Mouse (Mus musculus): Measurements from ENCODE around the gene Sorcs2. TPM values are rescaled to one million over a fixed set of nuclear protein-coding genes. Genes with fewer than 3 reads are reported as not detected.

The Sorcs2 gene
- polyA plus RNA-seq, 1 experiment from 2014 or later = 11.5 TPM

GRCm38 (mm10) chr5:36108339-36108887, 289.5 kb downstream of the Sorcs2 start:
- H3K4me1 ChIP-seq (replicated peaks; ENCODE audit: control insufficient read depth, insufficient read depth, low read length) = no peaks in the 10 kb centered on the region
- H3K4me2 ChIP-seq (replicated peaks) = no peak overlapping the region
- WGBS = 63% methylated on average over 4 of the region's 4 CpGs
- H3K27ac ChIP-seq = no peak overlapping the region
- H3K9ac ChIP-seq = no peak overlapping the region
- no peak for ATAC-seq (ENCODE audit: low FRiP score)
- no peaks in the 10 kb centered on the region for H3K9me3 ChIP-seq (ENCODE audit: control insufficient read depth, low read length)
- no peak overlapping the region for H3K4me3 ChIP-seq (replicated peaks; ENCODE audit: low read length)
- DNase-seq (ENCODE audit: low spot score) = no peak
- no peaks in the 10 kb centered on the region for H3K27me3 ChIP-seq (ENCODE audit: control insufficient read depth, insufficient read depth, low read length)
- H3K36me3 ChIP-seq (replicated peaks; ENCODE audit: control insufficient read depth, insufficient read depth) = no peaks in the 10 kb centered on the region

- Histone ChIP-seq H3K27me3 (ENCODE audit: control insufficient read depth, insufficient read depth, low read length) (no peaks in the 10 kb centered on the region), H3K36me3 (replicated peaks; ENCODE audit: control insufficient read depth, insufficient read depth) (no peaks in the 10 kb centered on the region), H3K4me2 (replicated peaks) (no peak overlapping the region), H3K9me3 (ENCODE audit: control insufficient read depth, low read length) (no peaks in the 10 kb centered on the region), H3K4me1 (replicated peaks; ENCODE audit: control insufficient read depth, insufficient read depth, low read length) (0 out of 2 replicates have a peak, but pooled peaks cover 2% of the 10 kb centered on the region), H3K27ac (no peak overlapping the region), H3K9ac (no peak overlapping the region), H3K4me3 (replicated peaks; ENCODE audit: low read length) (no peak overlapping the region)
- WGBS = 87% methylated on average over 2 of the region's 2 CpGs
- no peak for DNase-seq (ENCODE audit: low spot score)
- ATAC-seq (ENCODE audit: low FRiP score) = no peak
Observed at GRCm38 (mm10) chr5:36103483-36103882, 294.5 kb downstream of the Sorcs2 start.

- 67% methylated on average over 10 of the region's 10 CpGs for WGBS
- 0 out of 2 replicates have a peak, but pooled peaks cover 2% of the 10 kb centered on the region for H3K4me1 ChIP-seq (replicated peaks; ENCODE audit: control insufficient read depth, insufficient read depth, low read length)
- H3K4me3 ChIP-seq (replicated peaks; ENCODE audit: low read length) = no peak overlapping the region
- no peaks in the 10 kb centered on the region for H3K36me3 ChIP-seq (replicated peaks; ENCODE audit: control insufficient read depth, insufficient read depth)
- no peak overlapping the region for H3K9ac ChIP-seq
- H3K4me2 ChIP-seq (replicated peaks) = no peak overlapping the region
- no peaks in the 10 kb centered on the region for H3K9me3 ChIP-seq (ENCODE audit: control insufficient read depth, low read length)
- H3K27ac ChIP-seq = no peak overlapping the region
- no peaks in the 10 kb centered on the region for H3K27me3 ChIP-seq (ENCODE audit: control insufficient read depth, insufficient read depth, low read length)
- DNase-seq (ENCODE audit: low spot score) (no peak), ATAC-seq (ENCODE audit: low FRiP score) (no peak)
Observed at GRCm38 (mm10) chr5:36101129-36101528, 296.8 kb downstream of the Sorcs2 start.

GRCm38 (mm10) chr5:36100488-36100887, 297.5 kb downstream of the Sorcs2 start:
- ATAC-seq (ENCODE audit: low FRiP score) = no peak

GRCm38 (mm10) chr5:36099662-36100061, 298.3 kb downstream of the Sorcs2 start:
- ATAC-seq (ENCODE audit: low FRiP score) = no peak
- H3K4me1 ChIP-seq (replicated peaks; ENCODE audit: control insufficient read depth, insufficient read depth, low read length) = 0 out of 2 replicates have a peak, but pooled peaks cover 5% of the 10 kb centered on the region
- H3K27me3 ChIP-seq (ENCODE audit: control insufficient read depth, insufficient read depth, low read length) = no peaks in the 10 kb centered on the region
- H3K27ac ChIP-seq = no peak overlapping the region
- no peak overlapping the region for H3K4me3 ChIP-seq (replicated peaks; ENCODE audit: low read length)
- WGBS = 55% methylated on average over 4 of the region's 4 CpGs
- H3K9me3 ChIP-seq (ENCODE audit: control insufficient read depth, low read length) = no peaks in the 10 kb centered on the region
- no peaks in the 10 kb centered on the region for H3K36me3 ChIP-seq (replicated peaks; ENCODE audit: control insufficient read depth, insufficient read depth)
- no peak for DNase-seq (ENCODE audit: low spot score)
- no peak overlapping the region for H3K9ac ChIP-seq
- no peak overlapping the region for H3K4me2 ChIP-seq (replicated peaks)

More at GRCm38 (mm10) chr5:36100488-36100887, 297.5 kb downstream of the Sorcs2 start:
- 78% methylated on average over 3 of the region's 3 CpGs for WGBS
- H3K27ac ChIP-seq = no peak overlapping the region
- H3K4me1 ChIP-seq (replicated peaks; ENCODE audit: control insufficient read depth, insufficient read depth, low read length) = 0 out of 2 replicates have a peak, but pooled peaks cover 5% of the 10 kb centered on the region
- no peaks in the 10 kb centered on the region for H3K36me3 ChIP-seq (replicated peaks; ENCODE audit: control insufficient read depth, insufficient read depth)
- H3K4me2 ChIP-seq (replicated peaks) = no peak overlapping the region
- DNase-seq (ENCODE audit: low spot score) = no peak
- H3K9me3 ChIP-seq (ENCODE audit: control insufficient read depth, low read length) = no peaks in the 10 kb centered on the region
- H3K27me3 ChIP-seq (ENCODE audit: control insufficient read depth, insufficient read depth, low read length) = no peaks in the 10 kb centered on the region
- H3K4me3 ChIP-seq (replicated peaks; ENCODE audit: low read length) = no peak overlapping the region
- H3K9ac ChIP-seq = no peak overlapping the region

GRCm38 (mm10) chr5:36096046-36096445, 301.9 kb downstream of the Sorcs2 start:
- Histone ChIP-seq H3K27me3 (ENCODE audit: control insufficient read depth, insufficient read depth, low read length) (no peaks in the 10 kb centered on the region), H3K4me1 (replicated peaks; ENCODE audit: control insufficient read depth, insufficient read depth, low read length) (0 out of 2 replicates have a peak, but pooled peaks cover 5% of the 10 kb centered on the region), H3K27ac (no peak overlapping the region), H3K4me2 (replicated peaks) (no peak overlapping the region), H3K36me3 (replicated peaks; ENCODE audit: control insufficient read depth, insufficient read depth) (no peaks in the 10 kb centered on the region), H3K9me3 (ENCODE audit: control insufficient read depth, low read length) (no peaks in the 10 kb centered on the region), H3K4me3 (replicated peaks; ENCODE audit: low read length) (no peak overlapping the region), H3K9ac (no peak overlapping the region)
- no peak for DNase-seq (ENCODE audit: low spot score)
- 78% methylated on average over 8 of the region's 8 CpGs for WGBS
- ATAC-seq (ENCODE audit: low FRiP score) = no peak

GRCm38 (mm10) chr5:36090036-36090435, 307.9 kb downstream of the Sorcs2 start:
- ATAC-seq (ENCODE audit: low FRiP score) = no peak

GRCm38 (mm10) chr5:36089243-36089642, 308.7 kb downstream of the Sorcs2 start:
- ATAC-seq (ENCODE audit: low FRiP score) = no peak
- 83% methylated on average over 2 of the region's 2 CpGs for WGBS
- no peak overlapping the region for H3K27ac ChIP-seq

More at GRCm38 (mm10) chr5:36090036-36090435, 307.9 kb downstream of the Sorcs2 start:
- 91% methylated on average over 7 of the region's 7 CpGs for WGBS
- DNase-seq (ENCODE audit: low spot score) = no peak
- H3K36me3 ChIP-seq (replicated peaks; ENCODE audit: control insufficient read depth, insufficient read depth) = no peaks in the 10 kb centered on the region
- peaks cover 6% of the 10 kb centered on the region for H3K4me1 ChIP-seq (replicated peaks; ENCODE audit: control insufficient read depth, insufficient read depth, low read length)
- H3K4me3 ChIP-seq (replicated peaks; ENCODE audit: low read length) = no peak overlapping the region
- no peaks in the 10 kb centered on the region for H3K9me3 ChIP-seq (ENCODE audit: control insufficient read depth, low read length)
- no peak overlapping the region for H3K27ac ChIP-seq
- no peaks in the 10 kb centered on the region for H3K27me3 ChIP-seq (ENCODE audit: control insufficient read depth, insufficient read depth, low read length)
- H3K9ac ChIP-seq = no peak overlapping the region
- H3K4me2 ChIP-seq (replicated peaks) = no peak overlapping the region

GRCm38 (mm10) chr5:36086931-36087330, 311.0 kb downstream of the Sorcs2 start:
- Histone ChIP-seq H3K4me2 (replicated peaks) (no peak overlapping the region), H3K4me3 (replicated peaks; ENCODE audit: low read length) (no peak overlapping the region), H3K27ac (no peak overlapping the region), H3K9me3 (ENCODE audit: control insufficient read depth, low read length) (no peaks in the 10 kb centered on the region), H3K4me1 (replicated peaks; ENCODE audit: control insufficient read depth, insufficient read depth, low read length) (peaks cover 13% of the 10 kb centered on the region), H3K36me3 (replicated peaks; ENCODE audit: control insufficient read depth, insufficient read depth) (no peaks in the 10 kb centered on the region), H3K27me3 (ENCODE audit: control insufficient read depth, insufficient read depth, low read length) (no peaks in the 10 kb centered on the region), H3K9ac (no peak overlapping the region)
- ATAC-seq (ENCODE audit: low FRiP score) (no peak), DNase-seq (ENCODE audit: low spot score) (no peak)
- WGBS = 79% methylated on average over 5 of the region's 5 CpGs

More at GRCm38 (mm10) chr5:36089243-36089642, 308.7 kb downstream of the Sorcs2 start:
- no peaks in the 10 kb centered on the region for H3K9me3 ChIP-seq (ENCODE audit: control insufficient read depth, low read length)
- no peak overlapping the region for H3K9ac ChIP-seq
- H3K36me3 ChIP-seq (replicated peaks; ENCODE audit: control insufficient read depth, insufficient read depth) = no peaks in the 10 kb centered on the region
- H3K27me3 ChIP-seq (ENCODE audit: control insufficient read depth, insufficient read depth, low read length) = no peaks in the 10 kb centered on the region
- H3K4me3 ChIP-seq (replicated peaks; ENCODE audit: low read length) = no peak overlapping the region
- DNase-seq (ENCODE audit: low spot score) = no peak
- peaks cover 6% of the 10 kb centered on the region for H3K4me1 ChIP-seq (replicated peaks; ENCODE audit: control insufficient read depth, insufficient read depth, low read length)
- no peak overlapping the region for H3K4me2 ChIP-seq (replicated peaks)

- WGBS = 75% methylated on average over 4 of the region's 4 CpGs
- Histone ChIP-seq H3K27ac (no peak overlapping the region), H3K27me3 (ENCODE audit: control insufficient read depth, insufficient read depth, low read length) (no peaks in the 10 kb centered on the region), H3K4me3 (replicated peaks; ENCODE audit: low read length) (no peak overlapping the region), H3K36me3 (replicated peaks; ENCODE audit: control insufficient read depth, insufficient read depth) (no peaks in the 10 kb centered on the region), H3K4me2 (replicated peaks) (no peak overlapping the region), H3K9me3 (ENCODE audit: control insufficient read depth, low read length) (no peaks in the 10 kb centered on the region), H3K4me1 (replicated peaks; ENCODE audit: control insufficient read depth, insufficient read depth, low read length) (peaks cover 13% of the 10 kb centered on the region), H3K9ac (no peak overlapping the region)
- no peak for DNase-seq (ENCODE audit: low spot score)
- ATAC-seq (ENCODE audit: low FRiP score) = no peak
Observed at GRCm38 (mm10) chr5:36085621-36086020, 312.3 kb downstream of the Sorcs2 start.

Data from hindbrain, embryonic 14.5 days (tissue).